Mouse (Mus musculus): Measurements from ENCODE around the gene Eva1c.

DNA sequence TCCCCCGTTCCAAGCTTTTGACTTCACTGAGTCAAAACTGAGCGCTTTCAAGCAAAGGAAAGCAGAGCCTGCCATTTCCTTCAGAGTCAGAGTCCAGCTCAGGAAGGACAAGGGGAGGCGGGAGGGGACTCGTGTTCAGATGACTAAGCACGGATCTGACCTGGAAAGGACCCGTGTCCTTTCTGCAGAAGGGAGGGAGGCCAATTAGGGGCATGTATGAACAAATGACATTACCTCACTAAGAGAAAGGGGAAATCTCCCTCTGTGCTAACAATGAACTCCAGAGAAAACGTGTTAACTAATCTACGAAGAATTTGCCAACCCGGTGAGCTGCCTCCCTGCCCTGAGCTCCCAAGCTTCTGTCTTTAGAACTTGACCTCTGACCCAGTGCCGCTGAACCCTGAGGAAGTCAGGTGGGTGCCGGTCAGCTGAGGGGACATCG is 89.5 kb downstream of the Eva1c start:
- TF ChIP-seq CTCF (IDR thresholded peaks at IDR 0.05; ENCODE audit: low read depth) (no peak), EP300 (IDR thresholded peaks at IDR 0.05; ENCODE audit: low read depth) (no peak)
